Mouse (Mus musculus): ENCODE results near the gene Stac. TPM values are rescaled to one million over a fixed set of nuclear protein-coding genes. Genes with fewer than 3 reads are reported as not detected.

Gene Stac
- polyA plus RNA-seq (2014; fragmentation: Nextera tagmentation; extraction: Ambion mirVana), result 0.86 and 1.3 TPM in 2 replicates

GRCm38 (mm10) chr9:111689680-111690483, at the start of gene Stac:
TSS of gene Stac (minus strand) at chr9:111690348.
- Histone ChIP-seq H3K9me3 (ENCODE audit: control insufficient read depth, low read length) (no peaks in the 10 kb centered on the region), H3K4me2 (replicated peaks; ENCODE audit: low read depth, low read length) (peak within 1 kb of the TSS; percentile 93), H3K4me3 (ENCODE audit: low read length) (peak within 1 kb of the TSS; percentile 51), H3K36me3 (ENCODE audit: control insufficient read depth, insufficient read depth, low read length) (no peaks in the 10 kb centered on the region), H3K27me3 (ENCODE audit: control insufficient read depth, insufficient read depth, low read length) (peaks cover 14% of the 10 kb centered on the region), H3K4me1 (ENCODE audit: control insufficient read depth, insufficient read depth, low read length) (0 out of 2 replicates have a peak, but pooled peaks cover 5% of the 10 kb centered on the region), H3K27ac (ENCODE audit: low read depth, low read length) (no peak within 1 kb of the TSS), H3K9ac (ENCODE audit: low read depth, low read length) (peak within 1 kb of the TSS; percentile 52)
- 4% methylated on average over 60 of the region's 64 CpGs for WGBS
- ATAC-seq (ENCODE audit: low FRiP score, low TSS enrichment), result peak; percentile 84

GRCm38 (mm10) chr9:111739431-111740245, 49.5 kb upstream of the Stac start:
- Histone ChIP-seq H3K36me3 (ENCODE audit: control insufficient read depth, insufficient read depth, low read length) (no peaks in the 10 kb centered on the region), H3K4me3 (ENCODE audit: low read length) (no peak overlapping the region), H3K27ac (ENCODE audit: low read depth, low read length) (no peak overlapping the region), H3K4me1 (ENCODE audit: control insufficient read depth, insufficient read depth, low read length) (no peaks in the 10 kb centered on the region), H3K4me2 (replicated peaks; ENCODE audit: low read depth, low read length) (no peak overlapping the region), H3K9me3 (ENCODE audit: control insufficient read depth, low read length) (no peaks in the 10 kb centered on the region), H3K27me3 (ENCODE audit: control insufficient read depth, insufficient read depth, low read length) (no peaks in the 10 kb centered on the region), H3K9ac (ENCODE audit: low read depth, low read length) (no peak overlapping the region)
- ATAC-seq (ENCODE audit: low FRiP score, low TSS enrichment), result no peak
- 67% methylated on average over 10 of the region's 10 CpGs for WGBS

GRCm38 (mm10) chr9:111739026-111739425, 48.9 kb upstream of the Stac start:
- Histone ChIP-seq H3K27ac (ENCODE audit: low read depth, low read length) (no peak overlapping the region), H3K9me3 (ENCODE audit: control insufficient read depth, low read length) (no peaks in the 10 kb centered on the region), H3K27me3 (ENCODE audit: control insufficient read depth, insufficient read depth, low read length) (no peaks in the 10 kb centered on the region), H3K4me3 (ENCODE audit: low read length) (no peak overlapping the region), H3K4me2 (replicated peaks; ENCODE audit: low read depth, low read length) (no peak overlapping the region), H3K4me1 (ENCODE audit: control insufficient read depth, insufficient read depth, low read length) (no peaks in the 10 kb centered on the region), H3K36me3 (ENCODE audit: control insufficient read depth, insufficient read depth, low read length) (no peaks in the 10 kb centered on the region), H3K9ac (ENCODE audit: low read depth, low read length) (no peak overlapping the region)
- no peak for ATAC-seq (ENCODE audit: low FRiP score, low TSS enrichment)
- WGBS, result 74% methylated on average over 3 of the region's 3 CpGs

GRCm38 (mm10) chr9:111737796-111738195, 47.6 kb upstream of the Stac start:
- no peak overlapping the region for H3K9ac ChIP-seq (ENCODE audit: low read depth, low read length)
- no peak overlapping the region for H3K4me3 ChIP-seq (ENCODE audit: low read length)
- no peaks in the 10 kb centered on the region for H3K4me1 ChIP-seq (ENCODE audit: control insufficient read depth, insufficient read depth, low read length)
- no peaks in the 10 kb centered on the region for H3K27me3 ChIP-seq (ENCODE audit: control insufficient read depth, insufficient read depth, low read length)
- H3K4me2 ChIP-seq (replicated peaks; ENCODE audit: low read depth, low read length), result no peak overlapping the region
- no peak overlapping the region for H3K27ac ChIP-seq (ENCODE audit: low read depth, low read length)
- H3K36me3 ChIP-seq (ENCODE audit: control insufficient read depth, insufficient read depth, low read length), result no peaks in the 10 kb centered on the region
- H3K9me3 ChIP-seq (ENCODE audit: control insufficient read depth, low read length), result no peaks in the 10 kb centered on the region
- 85% methylated on average over 2 of the region's 2 CpGs for WGBS
- ATAC-seq (ENCODE audit: low FRiP score, low TSS enrichment), result no peak

GRCm38 (mm10) chr9:111735931-111736330, 45.8 kb upstream of the Stac start:
- Histone ChIP-seq H3K9ac (ENCODE audit: low read depth, low read length) (no peak overlapping the region), H3K4me3 (ENCODE audit: low read length) (no peak overlapping the region), H3K4me1 (ENCODE audit: control insufficient read depth, insufficient read depth, low read length) (no peaks in the 10 kb centered on the region), H3K27ac (ENCODE audit: low read depth, low read length) (no peak overlapping the region), H3K4me2 (replicated peaks; ENCODE audit: low read depth, low read length) (no peak overlapping the region), H3K36me3 (ENCODE audit: control insufficient read depth, insufficient read depth, low read length) (no peaks in the 10 kb centered on the region), H3K27me3 (ENCODE audit: control insufficient read depth, insufficient read depth, low read length) (no peaks in the 10 kb centered on the region), H3K9me3 (ENCODE audit: control insufficient read depth, low read length) (no peaks in the 10 kb centered on the region)
- ATAC-seq (ENCODE audit: low FRiP score, low TSS enrichment), result no peak
- 67% methylated on average over 3 of the region's 3 CpGs for WGBS

- Histone ChIP-seq H3K4me2 (replicated peaks; ENCODE audit: low read depth, low read length) (no peak overlapping the region), H3K4me1 (ENCODE audit: control insufficient read depth, insufficient read depth, low read length) (no peaks in the 10 kb centered on the region), H3K9me3 (ENCODE audit: control insufficient read depth, low read length) (no peaks in the 10 kb centered on the region), H3K36me3 (ENCODE audit: control insufficient read depth, insufficient read depth, low read length) (no peaks in the 10 kb centered on the region), H3K27ac (ENCODE audit: low read depth, low read length) (no peak overlapping the region), H3K9ac (ENCODE audit: low read depth, low read length) (no peak overlapping the region), H3K27me3 (ENCODE audit: control insufficient read depth, insufficient read depth, low read length) (no peaks in the 10 kb centered on the region), H3K4me3 (ENCODE audit: low read length) (no peak overlapping the region)
- WGBS, result 80% methylated on average over 9 of the region's 9 CpGs
- ATAC-seq (ENCODE audit: low FRiP score, low TSS enrichment), result no peak
Measured at GRCm38 (mm10) chr9:111731939-111732670, 42.0 kb upstream of the Stac start.

- H3K27ac ChIP-seq (ENCODE audit: low read depth, low read length), result no peak overlapping the region
- H3K36me3 ChIP-seq (ENCODE audit: control insufficient read depth, insufficient read depth, low read length), result no peaks in the 10 kb centered on the region
- no peak overlapping the region for H3K4me2 ChIP-seq (replicated peaks; ENCODE audit: low read depth, low read length)
- no peaks in the 10 kb centered on the region for H3K27me3 ChIP-seq (ENCODE audit: control insufficient read depth, insufficient read depth, low read length)
- no peaks in the 10 kb centered on the region for H3K4me1 ChIP-seq (ENCODE audit: control insufficient read depth, insufficient read depth, low read length)
- H3K4me3 ChIP-seq (ENCODE audit: low read length), result no peak overlapping the region
- no peaks in the 10 kb centered on the region for H3K9me3 ChIP-seq (ENCODE audit: control insufficient read depth, low read length)
- no peak for ATAC-seq (ENCODE audit: low FRiP score, low TSS enrichment)
- no peak overlapping the region for H3K9ac ChIP-seq (ENCODE audit: low read depth, low read length)
- 60% methylated on average over 5 of the region's 5 CpGs for whole genome bisulfite sequencing
Measured at GRCm38 (mm10) chr9:111724981-111725593, 34.9 kb upstream of the Stac start.

GRCm38 (mm10) chr9:111714457-111714856, 24.3 kb upstream of the Stac start:
- no peaks in the 10 kb centered on the region for H3K9me3 ChIP-seq (ENCODE audit: control insufficient read depth, low read length)
- H3K27me3 ChIP-seq (ENCODE audit: control insufficient read depth, insufficient read depth, low read length), result no peaks in the 10 kb centered on the region
- no peak overlapping the region for H3K27ac ChIP-seq (ENCODE audit: low read depth, low read length)
- no peak overlapping the region for H3K4me2 ChIP-seq (replicated peaks; ENCODE audit: low read depth, low read length)
- no peaks in the 10 kb centered on the region for H3K36me3 ChIP-seq (ENCODE audit: control insufficient read depth, insufficient read depth, low read length)
- ATAC-seq (ENCODE audit: low FRiP score, low TSS enrichment), result no peak
- H3K9ac ChIP-seq (ENCODE audit: low read depth, low read length), result no peak overlapping the region
- 73% methylated on average over 3 of the region's 3 CpGs for WGBS
- H3K4me3 ChIP-seq (ENCODE audit: low read length), result no peak overlapping the region
- no peaks in the 10 kb centered on the region for H3K4me1 ChIP-seq (ENCODE audit: control insufficient read depth, insufficient read depth, low read length)

Measured in kidney, embryonic 14.5 days (tissue).